Mouse (Mus musculus): ENCODE results near the gene Mrpl50. TPM values are rescaled to one million over a fixed set of nuclear protein-coding genes. Genes with fewer than 3 reads are reported as not detected.

Gene Mrpl50
- total and polyA plus RNA-seq, 3 experiments: 39.1 to 54.5 TPM; not detected in 1

DNA sequence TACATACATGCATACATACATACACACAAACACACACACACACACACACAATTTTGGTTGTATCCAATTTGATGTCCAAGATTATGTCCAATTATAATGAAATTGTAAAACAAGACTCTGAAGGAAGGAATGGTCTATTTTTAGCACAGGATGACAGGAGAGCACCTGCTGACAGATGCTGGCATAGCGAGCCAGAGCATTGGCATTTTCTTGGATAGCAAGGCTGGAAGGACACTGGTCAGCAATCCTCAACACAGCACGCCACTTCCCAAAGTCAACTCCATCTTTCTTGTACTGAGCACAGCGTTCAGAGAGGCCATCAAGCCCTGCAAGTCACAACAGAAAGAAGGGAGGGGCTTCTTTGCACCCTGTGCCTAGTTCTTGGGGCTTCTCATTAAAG lies 20.1 kb upstream of the Mrpl50 start:
- H3K36me3 ChIP-seq (ENCODE audit: control insufficient read depth in 1 of 2, insufficient read depth in 2 of 2, low read length in 2 of 2): no peaks in the 10 kb centered on the region
- peaks cover 2% of the 10 kb centered on the region in 2 experiments; a peak in 2 of 4 replicates for H3K27me3 ChIP-seq (ENCODE audit: control insufficient read depth in 1 of 2, insufficient read depth in 2 of 2, low read length in 2 of 2)

DNA sequence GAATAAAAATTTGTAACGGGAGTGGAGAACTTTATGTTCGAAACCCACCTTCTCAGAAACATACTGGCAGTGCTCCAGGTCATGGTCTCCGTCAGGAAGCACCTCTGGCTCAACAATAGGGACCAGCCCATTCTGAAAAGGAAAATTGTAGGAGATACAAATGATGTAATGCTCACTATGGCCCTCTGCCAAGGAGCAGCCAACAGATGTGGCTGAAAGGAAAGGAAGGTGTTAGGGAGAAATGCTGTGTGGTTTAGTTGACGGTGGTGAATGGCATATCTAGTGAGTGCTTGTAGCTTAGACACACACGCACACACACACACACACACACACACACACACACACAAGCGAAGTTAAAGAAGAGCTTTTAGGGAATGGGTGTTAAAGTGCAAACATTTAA lies 18.8 kb upstream of the Mrpl50 start:
- DNase-seq (ENCODE audit: low read depth, low spot score): no peak

More for the DNA sequence above, 20.1 kb upstream of the Mrpl50 start:
- no peak overlapping the region for H3K9ac ChIP-seq (ENCODE audit: control insufficient read depth, low read depth, low read length, poor library complexity, severe bottlenecking)
- TF ChIP-seq ZC3H11A (IDR thresholded peaks at IDR 0.05; ENCODE audit: low read depth, low read length) (no peak), ELF1 (IDR thresholded peaks at IDR 0.05; ENCODE audit: low read depth, low read length) (no peak), SIN3A (IDR thresholded peaks at IDR 0.05; ENCODE audit: low read length) (no peak)
- H3K27ac ChIP-seq (ENCODE audit: control insufficient read depth, low read depth, low read length): no peak overlapping the region
- no peaks in the 10 kb centered on the region for H3K4me1 ChIP-seq (ENCODE audit: control insufficient read depth in 1 of 2, insufficient read depth in 2 of 2, low read length in 2 of 2)
- no peaks in the 10 kb centered on the region for H3K79me2 ChIP-seq (ENCODE audit: control insufficient read depth, insufficient read depth, low read length, poor library complexity)
- H3K4me3 ChIP-seq (ENCODE audit: control insufficient read depth in 1 of 2, insufficient read depth in 1 of 2, low read depth in 2 of 2, low read length in 2 of 2): no peak overlapping the region
- no peaks in the 10 kb centered on the region for H3K9me3 ChIP-seq (replicated peaks; ENCODE audit: insufficient read depth, low read length)
- no peak for DNase-seq (ENCODE audit: low read depth, low spot score)

DNA sequence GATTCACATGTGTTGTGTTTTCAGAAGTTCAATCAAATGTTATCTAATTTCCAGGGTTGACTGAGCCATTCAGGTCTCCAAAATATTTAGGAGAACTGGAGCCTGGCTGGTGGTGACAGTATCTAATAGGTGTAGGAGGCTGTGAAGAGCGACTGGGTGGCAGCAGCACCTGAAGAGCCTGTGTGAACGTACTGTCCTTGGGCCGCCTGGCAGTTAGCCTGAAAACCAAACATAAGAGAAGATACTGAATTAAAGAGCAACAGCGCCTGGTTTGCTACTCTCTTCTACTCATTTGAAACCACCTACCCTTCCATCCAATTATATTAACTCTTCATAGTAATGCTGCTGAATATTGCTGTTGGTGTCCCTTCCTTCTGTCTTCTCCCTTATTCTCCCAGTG lies 15.8 kb upstream of the Mrpl50 start:
- no peak for TF ChIP-seq POLR2AphosphoS2 (IDR thresholded peaks at IDR 0.05; ENCODE audit: low read length)
- no peak for TF ChIP-seq ELF1 (IDR thresholded peaks at IDR 0.05; ENCODE audit: low read depth, low read length)
- no peak for TF ChIP-seq MYB (IDR thresholded peaks at IDR 0.05; ENCODE audit: low read depth, low read length)
- no peak for TF ChIP-seq ZKSCAN1 (IDR thresholded peaks at IDR 0.05; ENCODE audit: low read depth, low read length)
- TF ChIP-seq ZNF384 (IDR thresholded peaks at IDR 0.05; ENCODE audit: low read depth, low read length): no peak
- no peak for TF ChIP-seq KAT2A (conservative IDR thresholded peaks at IDR 0.05; ENCODE audit: low read depth, low read length)
- no peak for TF ChIP-seq POLR2A (IDR thresholded peaks at IDR 0.05; ENCODE audit: control insufficient read depth in 1 of 2, insufficient read depth in 1 of 2, low read depth in 1 of 2, low read length in 2 of 2, poor library complexity in 1 of 2)
- TF ChIP-seq JUND (IDR thresholded peaks at IDR 0.05; ENCODE audit: low read depth, low read length): no peak
- Histone ChIP-seq H3K4me3 (ENCODE audit: control insufficient read depth in 1 of 2, insufficient read depth in 1 of 2, low read depth in 2 of 2, low read length in 2 of 2) (no peak overlapping the region), H3K4me1 (ENCODE audit: control insufficient read depth in 1 of 2, insufficient read depth in 2 of 2, low read length in 2 of 2) (no peaks in the 10 kb centered on the region)

More for the DNA sequence above, 18.8 kb upstream of the Mrpl50 start:
- H3K79me2 ChIP-seq (ENCODE audit: control insufficient read depth, insufficient read depth, low read length, poor library complexity): no peaks in the 10 kb centered on the region
- no peaks in the 10 kb centered on the region for H3K36me3 ChIP-seq (ENCODE audit: control insufficient read depth in 1 of 2, insufficient read depth in 2 of 2, low read length in 2 of 2)
- H3K27me3 ChIP-seq (ENCODE audit: control insufficient read depth in 1 of 2, insufficient read depth in 2 of 2, low read length in 2 of 2): peaks cover 0 to 2% of the 10 kb centered on the region in 2 experiments; a peak in 1 of 4 replicates
- TF ChIP-seq JUND (IDR thresholded peaks at IDR 0.05; ENCODE audit: low read depth, low read length): no peak
- TF ChIP-seq ELF1 (IDR thresholded peaks at IDR 0.05; ENCODE audit: low read depth, low read length): no peak
- TF ChIP-seq CHD2 (IDR thresholded peaks at IDR 0.05; ENCODE audit: low read length): no peak
- TF ChIP-seq SIN3A (IDR thresholded peaks at IDR 0.05; ENCODE audit: low read length): no peak
- TF ChIP-seq CTCF (IDR thresholded peaks at IDR 0.05 in 2 of 3, conservative IDR thresholded peaks at IDR 0.05 in 1 of 3; ENCODE audit: control insufficient read depth in 1 of 3, insufficient read depth in 1 of 3, low read depth in 2 of 3, low read length in 3 of 3, poor library complexity in 1 of 3, severe bottlenecking in 1 of 3): no peak
- TF ChIP-seq EP300 (IDR thresholded peaks at IDR 0.05; ENCODE audit: low read depth in 1 of 2, low read length in 2 of 2): no peak
- no peak for TF ChIP-seq MXI1 (IDR thresholded peaks at IDR 0.05; ENCODE audit: low read depth, low read length)
- TF ChIP-seq SMC3 (IDR thresholded peaks at IDR 0.05; ENCODE audit: low read depth, low read length): no peak
- no peak for TF ChIP-seq GATA1 (IDR thresholded peaks at IDR 0.05; ENCODE audit: low read depth, low read length)
- TF ChIP-seq CHD1 (IDR thresholded peaks at IDR 0.05; ENCODE audit: low read depth, low read length): no peak
- no peak for TF ChIP-seq MAFK (IDR thresholded peaks at IDR 0.05; ENCODE audit: borderline replicate concordance, low read depth, low read length)
- TF ChIP-seq ZKSCAN1 (IDR thresholded peaks at IDR 0.05; ENCODE audit: low read depth, low read length): no peak
- TF ChIP-seq HCFC1 (IDR thresholded peaks at IDR 0.05; ENCODE audit: low read depth, low read length): no peak
- no peak for TF ChIP-seq NELFE (IDR thresholded peaks at IDR 0.05; ENCODE audit: low read depth, low read length)
- no peak for TF ChIP-seq TAL1 (IDR thresholded peaks at IDR 0.05; ENCODE audit: low read length)
- TF ChIP-seq TBP (IDR thresholded peaks at IDR 0.05; ENCODE audit: low read depth, low read length): no peak
- TF ChIP-seq MAZ (IDR thresholded peaks at IDR 0.05; ENCODE audit: low read depth, low read length): no peak
- TF ChIP-seq MAX (IDR thresholded peaks at IDR 0.05; ENCODE audit: low read length): no peak
- no peak for TF ChIP-seq ZNF384 (IDR thresholded peaks at IDR 0.05; ENCODE audit: low read depth, low read length)
- TF ChIP-seq ZC3H11A (IDR thresholded peaks at IDR 0.05; ENCODE audit: low read depth, low read length): no peak
- H3K27ac ChIP-seq (ENCODE audit: control insufficient read depth, low read depth, low read length): no peak overlapping the region
- no peaks in the 10 kb centered on the region for H3K9me3 ChIP-seq (replicated peaks; ENCODE audit: insufficient read depth, low read length)
- H3K4me1 ChIP-seq (ENCODE audit: control insufficient read depth in 1 of 2, insufficient read depth in 2 of 2, low read length in 2 of 2): no peaks in the 10 kb centered on the region
- H3K4me3 ChIP-seq (ENCODE audit: control insufficient read depth in 1 of 2, insufficient read depth in 1 of 2, low read depth in 2 of 2, low read length in 2 of 2): no peak overlapping the region
- H3K9ac ChIP-seq (ENCODE audit: control insufficient read depth, low read depth, low read length, poor library complexity, severe bottlenecking): no peak overlapping the region

More for the DNA sequence above, 15.8 kb upstream of the Mrpl50 start:
- no peaks in the 10 kb centered on the region for H3K9me3 ChIP-seq (replicated peaks; ENCODE audit: insufficient read depth, low read length)
- H3K79me2 ChIP-seq (ENCODE audit: control insufficient read depth, insufficient read depth, low read length, poor library complexity): no peaks in the 10 kb centered on the region
- no peaks in the 10 kb centered on the region for H3K36me3 ChIP-seq (ENCODE audit: control insufficient read depth in 1 of 2, insufficient read depth in 2 of 2, low read length in 2 of 2)
- no peak overlapping the region for H3K9ac ChIP-seq (ENCODE audit: control insufficient read depth, low read depth, low read length, poor library complexity, severe bottlenecking)
- no peak for DNase-seq (ENCODE audit: low read depth, low spot score)
- no peak overlapping the region for H3K27ac ChIP-seq (ENCODE audit: control insufficient read depth, low read depth, low read length)
- no peaks in the 10 kb centered on the region for H3K27me3 ChIP-seq (ENCODE audit: control insufficient read depth in 1 of 2, insufficient read depth in 2 of 2, low read length in 2 of 2)

Data from MEL (cell line).